Mouse (Mus musculus) cerebellum, adult 2 months (tissue): ENCODE data around the gene Capn11.

Source experiments
- CTCF ChIP-seq: fragments of 200-500 bp; IDR thresholded peaks from 2 replicates; pipeline ENCODE4 v1.5.1; 2011; ENCODE audit warnings: low read depth, mild to moderate bottlenecking, control low read depth, low read length, moderate library complexity, borderline replicate concordance; ENCODE audit not compliant: insufficient read depth
- POLR2A ChIP-seq: fragments of 200-500 bp; IDR thresholded peaks from 2 replicates; pipeline ENCODE4 v1.6.1; 2011; ENCODE audit warnings: low read length, control low read depth, borderline replicate concordance; ENCODE audit not compliant: insufficient read depth

DNA sequence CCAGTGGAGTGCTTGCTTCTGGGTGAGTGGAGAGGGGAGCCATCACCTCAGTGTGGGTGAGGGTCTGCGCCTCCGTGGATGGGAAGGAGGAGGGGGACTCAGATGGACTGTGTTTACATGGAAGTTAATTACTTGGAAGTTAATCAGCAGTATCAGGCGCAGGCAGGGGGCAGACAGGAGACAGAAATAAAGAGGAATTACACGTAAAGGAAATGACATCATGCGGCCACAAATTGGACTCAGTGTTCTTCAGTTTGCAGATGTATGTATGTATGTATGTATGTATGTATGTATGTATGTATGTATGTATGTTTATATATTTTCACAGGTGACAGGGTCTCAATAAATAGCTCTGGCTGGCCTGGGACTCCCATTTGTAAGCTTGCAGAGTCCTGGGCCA, 47.7 kb upstream of the Capn11 start:
- TF ChIP-seq CTCF = no peak
- no peak for TF ChIP-seq POLR2A
